15 mouse cellular contexts compared by ENCODE assay signal in genomic region chr3:51278433-51278832, GRCm38 (mm10). TPM values are rescaled to one million over a fixed set of nuclear protein-coding genes. Genes with fewer than 3 reads are reported as not detected.
A peak's percentile ranks its signal among the peaks of the same experiment; 100 is the strongest.
DNase-seq lines count a peak whose midpoint lies in the region; ATAC-seq and TF ChIP-seq lines count a peak whose summit lies in the region.
"Had no signal": no experiment of that assay in that cellular context is flagged by ENCODE, and none has a peak within 500 bp of the region (broad histone marks: within the 10 kb centered on the region; RNA-seq: fewer than 3 reads in every experiment).

No protein-coding gene starts in this region.

- no peak for TF ChIP-seq CTCF in left cerebral cortex, adult 2 months (IDR thresholded peaks at IDR 0.05)

- DNase-seq in heart, embryonic 10.5 days (ENCODE audit: low spot score) = no peak
- DNase-seq in heart, adult 8-10 months (ENCODE audit: low spot score) = no peak
- DNase-seq in midbrain, embryonic 10.5 days (ENCODE audit: low spot score) = no peak
- no peak for DNase-seq in left cerebral cortex, adult 2 months (ENCODE audit: extremely low spot score in 1 of 2, low spot score in 2 of 2)
- no peak for DNase-seq in kidney, adult 18-20 months
- DNase-seq: cerebellum, adult 11-12 months; kidney, adult 8-10 months; retina, postnatal 1 day; thymus, postnatal 25 days had no signal

- no peaks in the 10 kb centered on the region for H3K27me3 ChIP-seq in heart, embryonic 10.5 days (ENCODE audit: insufficient read depth, poor library complexity, severe bottlenecking)
- no peaks in the 10 kb centered on the region for H3K27me3 ChIP-seq in midbrain, embryonic 10.5 days (ENCODE audit: low read depth, poor library complexity, severe bottlenecking)
- H3K27me3 ChIP-seq in midbrain, embryonic 15.5 days (replicated peaks) = no peaks in the 10 kb centered on the region
- H3K27me3 ChIP-seq in liver, embryonic 12.5 days (replicated peaks) = no peaks in the 10 kb centered on the region
- H3K27me3 ChIP-seq: embryonic facial prominence, embryonic 15.5 days; forebrain, embryonic 15.5 days; heart, embryonic 12.5 days; hindbrain, embryonic 13.5 days had no signal

- no peaks in the 10 kb centered on the region for H3K36me3 ChIP-seq in heart, embryonic 10.5 days
- H3K36me3 ChIP-seq in midbrain, embryonic 10.5 days = peaks cover 1% of the 10 kb centered on the region; the same call in 1 of the 2 replicates
- H3K36me3 ChIP-seq in midbrain, embryonic 15.5 days (replicated peaks) = no peaks in the 10 kb centered on the region
- H3K36me3 ChIP-seq in liver, embryonic 12.5 days = peaks cover 4% of the 10 kb centered on the region; the same call in 1 of the 2 replicates
- H3K36me3 ChIP-seq: embryonic facial prominence, embryonic 15.5 days; forebrain, embryonic 15.5 days; heart, embryonic 12.5 days; hindbrain, embryonic 13.5 days had no signal

- H3K4me3 ChIP-seq in heart, embryonic 10.5 days = peak overlapping the region; percentile 98; the same call in 1 of the 2 replicates
- H3K4me3 ChIP-seq in midbrain, embryonic 10.5 days = peak overlapping the region; percentile 99; the same call in 1 of the 2 replicates
- no peak overlapping the region for H3K4me3 ChIP-seq in midbrain, embryonic 15.5 days
- H3K4me3 ChIP-seq in liver, embryonic 12.5 days = peak overlapping the region; percentile 17
- H3K4me3 ChIP-seq in left cerebral cortex, adult 2 months = no peak overlapping the region

- peaks cover 14% of the 10 kb centered on the region for H3K4me1 ChIP-seq in heart, embryonic 10.5 days
- H3K4me1 ChIP-seq in midbrain, embryonic 10.5 days = peaks cover 20% of the 10 kb centered on the region
- H3K4me1 ChIP-seq in midbrain, embryonic 15.5 days = peaks cover 18% of the 10 kb centered on the region
- peaks cover 28% of the 10 kb centered on the region for H3K4me1 ChIP-seq in liver, embryonic 12.5 days

- no peak for ATAC-seq in midbrain, embryonic 15.5 days (replicated peaks)
- no peak for ATAC-seq in liver, embryonic 12.5 days
- ATAC-seq: forebrain, embryonic 15.5 days had no signal

- no peaks in the 10 kb centered on the region for H3K9me3 ChIP-seq in heart, embryonic 10.5 days
- no peaks in the 10 kb centered on the region for H3K9me3 ChIP-seq in midbrain, embryonic 10.5 days (replicated peaks)
- no peaks in the 10 kb centered on the region for H3K9me3 ChIP-seq in midbrain, embryonic 15.5 days
- H3K9me3 ChIP-seq in liver, embryonic 12.5 days (replicated peaks) = no peaks in the 10 kb centered on the region
- H3K9me3 ChIP-seq: embryonic facial prominence, embryonic 15.5 days; forebrain, embryonic 15.5 days; heart, embryonic 12.5 days; hindbrain, embryonic 13.5 days had no signal

- intact Hi-C loops in left cerebral cortex, adult 2 months (cut with DNase I) = loop anchor here (5.0 kb wide), 2 partner anchors 41 to 139 kb away; partner anchors contain the start of gene Naa15

- 69% methylated on average over 4 of the region's 4 CpGs for WGBS in heart, embryonic 10.5 days
- 76% methylated on average over 4 of the region's 4 CpGs for WGBS in midbrain, embryonic 10.5 days
- WGBS in midbrain, embryonic 15.5 days = 71% methylated on average over 4 of the region's 4 CpGs
- 70% methylated on average over 4 of the region's 4 CpGs for WGBS in liver, embryonic 12.5 days (ENCODE audit: insufficient replicate concordance)

- H3K4me2 ChIP-seq in midbrain, embryonic 15.5 days = no peak overlapping the region
- peak overlapping the region; percentile 91 for H3K4me2 ChIP-seq in liver, embryonic 12.5 days

- no peak overlapping the region for H3K27ac ChIP-seq in heart, embryonic 10.5 days
- H3K27ac ChIP-seq in midbrain, embryonic 10.5 days (replicated peaks) = no peak overlapping the region
- H3K27ac ChIP-seq in midbrain, embryonic 15.5 days = no peak overlapping the region
- H3K27ac ChIP-seq in liver, embryonic 12.5 days = no peak overlapping the region
- H3K27ac ChIP-seq in left cerebral cortex, adult 2 months = no peak overlapping the region

- H3K9ac ChIP-seq in midbrain, embryonic 15.5 days = no peak overlapping the region
- H3K9ac ChIP-seq in liver, embryonic 12.5 days = 0 out of 2 replicates have a peak overlapping the region, but pooled peaks have one; percentile 31

RNA-seq across cellular contexts. Expression of gene Noct, which starts 54.2 kb away (rescaled TPM):
- 10.7 and 13.7 TPM in 2 replicates for polyA plus RNA-seq in heart, embryonic 10.5 days (2016; fragmentation: Nextera tagmentation; extraction: Ambion mirVana)
- total RNA-seq in heart, adult 8-10 months (2022) = 10 to 100 TPM; 32.2 to 45.2 (median 41.6) TPM
- 9.3 and 9.8 TPM in 2 replicates for polyA plus RNA-seq in midbrain, embryonic 10.5 days (2016; fragmentation: Nextera tagmentation; extraction: Ambion mirVana)
- polyA plus RNA-seq in midbrain, embryonic 15.5 days (2015; fragmentation: Nextera tagmentation; extraction: Ambion mirVana) = 30.9 and 31.7 TPM in 2 replicates
- polyA plus RNA-seq in liver, embryonic 12.5 days (2016; fragmentation: Nextera tagmentation; extraction: Ambion mirVana) = 39.8 and 41.1 TPM in 2 replicates
- total RNA-seq in left cerebral cortex, adult 2 months (2021) = 10 to 100 TPM; 54.1 to 55.2 TPM

Comparison
In these comparisons a context has a peak if more than half of its experiments do, and no peak if none do; other contexts are left out.
1. H3K4me3 ChIP-seq: peak in heart, embryonic 10.5 days (single experiment), midbrain, embryonic 10.5 days (single experiment) and liver, embryonic 12.5 days (single experiment); none in midbrain, embryonic 15.5 days (single experiment) and left cerebral cortex, adult 2 months (single experiment).